Mouse (Mus musculus): ENCODE measurements around the gene Exoc4. TPM values are rescaled to one million over a fixed set of nuclear protein-coding genes. Genes with fewer than 3 reads are reported as not detected.

The Exoc4 gene
- polyA plus RNA-seq, 1 experiment from 2014 or later = 8.8 TPM

GRCm38 (mm10) chr6:33328326-33328725, 79.4 kb downstream of the Exoc4 start:
- no peak for ATAC-seq
- Histone ChIP-seq H3K9ac (ENCODE audit: low read depth, low read length) (no peak overlapping the region), H3K4me1 (replicated peaks; ENCODE audit: control insufficient read depth, insufficient read depth, low read length) (no peaks in the 10 kb centered on the region), H3K9me3 (ENCODE audit: control insufficient read depth) (no peaks in the 10 kb centered on the region), H3K4me2 (replicated peaks; ENCODE audit: low read depth) (no peak overlapping the region), H3K4me3 (ENCODE audit: low read depth, low read length) (no peak overlapping the region), H3K27ac (ENCODE audit: low read depth, low read length) (no peak overlapping the region), H3K36me3 (ENCODE audit: control insufficient read depth, insufficient read depth) (no peaks in the 10 kb centered on the region), H3K27me3 (replicated peaks; ENCODE audit: control insufficient read depth, insufficient read depth, low read length) (no peaks in the 10 kb centered on the region)
- TF ChIP-seq CTCF (IDR thresholded peaks at IDR 0.05; ENCODE audit: low read depth) = no peak
- 80% methylated on average over 1 of the region's 1 CpGs for WGBS

- no peaks in the 10 kb centered on the region for H3K9me3 ChIP-seq (ENCODE audit: control insufficient read depth)
- H3K36me3 ChIP-seq (ENCODE audit: control insufficient read depth, insufficient read depth) = no peaks in the 10 kb centered on the region
- no peak overlapping the region for H3K4me3 ChIP-seq (ENCODE audit: low read depth, low read length)
- no peak overlapping the region for H3K9ac ChIP-seq (ENCODE audit: low read depth, low read length)
- H3K4me2 ChIP-seq (replicated peaks; ENCODE audit: low read depth) = no peak overlapping the region
- no peak for ATAC-seq
- H3K27me3 ChIP-seq (replicated peaks; ENCODE audit: control insufficient read depth, insufficient read depth, low read length) = no peaks in the 10 kb centered on the region
- 32% methylated on average over 1 of the region's 1 CpGs for WGBS
- H3K4me1 ChIP-seq (replicated peaks; ENCODE audit: control insufficient read depth, insufficient read depth, low read length) = no peaks in the 10 kb centered on the region
- TF ChIP-seq CTCF (IDR thresholded peaks at IDR 0.05; ENCODE audit: low read depth) = no peak
- H3K27ac ChIP-seq (ENCODE audit: low read depth, low read length) = no peak overlapping the region
Measured at GRCm38 (mm10) chr6:33347088-33347775, 98.3 kb downstream of the Exoc4 start.

DNA sequence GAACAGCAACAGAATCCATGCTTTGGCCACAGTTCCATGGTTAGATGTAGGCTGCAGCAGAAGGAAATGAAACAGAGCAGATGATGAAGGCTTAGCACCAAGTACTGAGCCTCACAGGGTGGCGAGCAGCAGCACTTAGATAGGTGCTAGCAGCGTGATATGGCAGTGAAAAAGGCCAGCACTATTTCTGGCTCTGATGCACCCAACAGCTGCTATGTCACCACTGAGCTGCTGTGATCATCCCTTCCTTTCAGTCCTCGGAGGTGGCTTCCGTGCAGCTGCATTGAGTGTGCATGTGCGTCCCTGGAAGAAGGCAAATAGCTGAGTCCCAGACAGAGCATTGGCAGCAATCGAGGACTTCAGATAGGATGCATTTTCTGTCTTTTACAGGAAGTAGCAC, 112.7 kb downstream of the Exoc4 start:
- Histone ChIP-seq H3K27me3 (replicated peaks; ENCODE audit: control insufficient read depth, insufficient read depth, low read length) (no peaks in the 10 kb centered on the region), H3K4me2 (replicated peaks; ENCODE audit: low read depth) (no peak overlapping the region), H3K9ac (ENCODE audit: low read depth, low read length) (no peak overlapping the region), H3K4me1 (replicated peaks; ENCODE audit: control insufficient read depth, insufficient read depth, low read length) (0 out of 2 replicates have a peak, but pooled peaks cover 3% of the 10 kb centered on the region), H3K9me3 (ENCODE audit: control insufficient read depth) (no peaks in the 10 kb centered on the region), H3K27ac (ENCODE audit: low read depth, low read length) (no peak overlapping the region), H3K4me3 (ENCODE audit: low read depth, low read length) (no peak overlapping the region), H3K36me3 (ENCODE audit: control insufficient read depth, insufficient read depth) (no peaks in the 10 kb centered on the region)
- 85% methylated on average over 6 of the region's 6 CpGs for WGBS
- no peak for ATAC-seq
- TF ChIP-seq CTCF (IDR thresholded peaks at IDR 0.05; ENCODE audit: low read depth) = no peak

DNA sequence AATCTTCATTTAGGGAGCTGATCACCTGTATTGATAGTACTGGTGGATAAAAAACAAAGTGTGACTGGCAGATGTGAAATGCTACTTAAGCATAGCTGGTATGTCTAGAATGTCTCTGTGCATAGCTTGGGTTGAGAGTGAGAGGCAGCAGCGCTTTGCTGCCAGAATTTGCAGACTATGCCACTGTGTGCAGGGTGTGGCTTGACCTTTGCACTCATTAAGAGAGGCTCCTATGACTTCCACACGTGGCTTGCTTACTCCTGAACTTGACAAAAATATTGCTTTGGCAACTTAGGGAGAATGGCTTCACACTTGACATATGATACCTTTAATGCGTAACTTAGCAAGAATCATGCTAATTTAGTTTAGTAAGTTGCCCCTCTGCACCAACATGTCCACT, 131.6 kb downstream of the Exoc4 start:
- H3K4me3 ChIP-seq (ENCODE audit: low read depth, low read length) = no peak overlapping the region
- H3K4me2 ChIP-seq (replicated peaks; ENCODE audit: low read depth) = no peak overlapping the region
- no peak for TF ChIP-seq CTCF (IDR thresholded peaks at IDR 0.05; ENCODE audit: low read depth)
- peak; percentile 92 for ATAC-seq
- no peak overlapping the region for H3K27ac ChIP-seq (ENCODE audit: low read depth, low read length)
- H3K36me3 ChIP-seq (ENCODE audit: control insufficient read depth, insufficient read depth) = no peaks in the 10 kb centered on the region
- no peak overlapping the region for H3K9ac ChIP-seq (ENCODE audit: low read depth, low read length)
- 44% methylated on average over 3 of the region's 3 CpGs for WGBS
- no peaks in the 10 kb centered on the region for H3K4me1 ChIP-seq (replicated peaks; ENCODE audit: control insufficient read depth, insufficient read depth, low read length)
- H3K9me3 ChIP-seq (ENCODE audit: control insufficient read depth) = no peaks in the 10 kb centered on the region
- no peaks in the 10 kb centered on the region for H3K27me3 ChIP-seq (replicated peaks; ENCODE audit: control insufficient read depth, insufficient read depth, low read length)

DNA sequence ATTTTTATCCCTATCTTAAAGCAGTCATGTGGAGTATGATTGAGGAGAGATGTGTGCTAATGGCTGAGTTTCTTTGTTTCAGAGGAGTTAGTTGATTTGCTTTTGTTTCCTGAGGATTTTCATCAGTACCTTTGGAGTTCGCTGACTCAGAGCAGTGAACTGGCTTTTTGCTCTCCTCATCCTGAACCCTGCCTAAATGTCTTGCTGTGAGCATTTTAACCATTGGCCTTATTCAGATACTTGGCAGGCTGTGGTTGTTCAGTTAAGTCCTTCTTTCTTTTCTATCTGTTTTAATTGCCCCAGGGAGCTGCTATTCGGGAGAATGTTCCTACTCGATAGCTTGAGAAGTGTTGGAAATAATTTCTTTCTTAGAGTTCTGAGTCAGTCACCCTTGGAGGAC, 133.3 kb downstream of the Exoc4 start:
- 94% methylated on average over 3 of the region's 3 CpGs for WGBS
- Histone ChIP-seq H3K4me2 (replicated peaks; ENCODE audit: low read depth) (no peak overlapping the region), H3K9ac (ENCODE audit: low read depth, low read length) (no peak overlapping the region), H3K4me3 (ENCODE audit: low read depth, low read length) (no peak overlapping the region), H3K9me3 (ENCODE audit: control insufficient read depth) (no peaks in the 10 kb centered on the region), H3K36me3 (ENCODE audit: control insufficient read depth, insufficient read depth) (no peaks in the 10 kb centered on the region), H3K27me3 (replicated peaks; ENCODE audit: control insufficient read depth, insufficient read depth, low read length) (no peaks in the 10 kb centered on the region), H3K4me1 (replicated peaks; ENCODE audit: control insufficient read depth, insufficient read depth, low read length) (no peaks in the 10 kb centered on the region), H3K27ac (ENCODE audit: low read depth, low read length) (no peak overlapping the region)
- TF ChIP-seq CTCF (IDR thresholded peaks at IDR 0.05; ENCODE audit: low read depth) = no peak
- ATAC-seq = no peak

DNA sequence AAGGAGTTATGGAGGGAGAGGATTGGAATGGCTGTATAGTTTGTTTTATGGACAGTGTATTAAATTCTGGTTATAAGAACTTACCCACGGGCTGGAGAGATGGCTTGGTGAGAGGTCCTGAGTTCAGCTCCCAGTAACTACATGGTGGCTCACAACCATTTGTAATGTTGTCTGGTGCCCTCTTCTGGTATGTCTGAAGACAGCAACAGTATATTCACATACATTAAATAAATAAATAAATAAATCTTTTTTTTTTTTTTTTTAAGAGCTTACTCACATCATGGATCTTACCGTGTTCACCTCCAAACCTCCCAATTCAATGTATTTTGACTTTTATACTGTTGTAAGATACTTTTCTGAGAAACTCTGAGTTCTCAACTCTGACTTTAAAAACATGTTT, 143.1 kb downstream of the Exoc4 start:
- H3K36me3 ChIP-seq (ENCODE audit: control insufficient read depth, insufficient read depth) = no peaks in the 10 kb centered on the region
- H3K4me1 ChIP-seq (replicated peaks; ENCODE audit: control insufficient read depth, insufficient read depth, low read length) = no peaks in the 10 kb centered on the region
- WGBS = 85% methylated on average over 2 of the region's 2 CpGs
- ATAC-seq = no peak
- no peak overlapping the region for H3K4me2 ChIP-seq (replicated peaks; ENCODE audit: low read depth)
- no peaks in the 10 kb centered on the region for H3K9me3 ChIP-seq (ENCODE audit: control insufficient read depth)
- no peak overlapping the region for H3K4me3 ChIP-seq (ENCODE audit: low read depth, low read length)
- H3K27me3 ChIP-seq (replicated peaks; ENCODE audit: control insufficient read depth, insufficient read depth, low read length) = no peaks in the 10 kb centered on the region
- no peak overlapping the region for H3K9ac ChIP-seq (ENCODE audit: low read depth, low read length)
- no peak overlapping the region for H3K27ac ChIP-seq (ENCODE audit: low read depth, low read length)
- TF ChIP-seq CTCF (IDR thresholded peaks at IDR 0.05; ENCODE audit: low read depth) = peak; percentile 61
